Mouse (Mus musculus) embryonic facial prominence, embryonic 13.5 days (tissue): Measurements from ENCODE around the gene Pou6f1. TPM values are rescaled to one million over a fixed set of nuclear protein-coding genes. Genes with fewer than 3 reads are reported as not detected.

Source experiments
- ATAC-seq: fragments of 200-750 bp; cut with Nextera tagmentation; 2 replicates; pipeline ENCODE4 v1.8.0; 2017; ENCODE audit warnings: low read depth; ENCODE audit not compliant: insufficient number of reproducible peaks, insufficient read depth, low FRiP score, low TSS enrichment
- H3K27ac ChIP-seq: fragments of 300-500 bp; sonication (generic); 2 replicates; pipeline ENCODE4 v1.5.1; 2015; ENCODE audit warnings: moderate library complexity, mild to moderate bottlenecking, inconsistent platforms
- H3K27me3 ChIP-seq: fragments of 300-500 bp; sonication (generic); 2 replicates; pipeline ENCODE4 v1.6.1; 2015; ENCODE audit warnings: mild to moderate bottlenecking, inconsistent platforms
- H3K36me3 ChIP-seq: fragments of 300-500 bp; sonication (generic); 2 replicates; pipeline ENCODE4 v1.6.1; 2015; ENCODE audit warnings: mild to moderate bottlenecking, inconsistent platforms
- H3K4me1 ChIP-seq: fragments of 300-500 bp; sonication (generic); 2 replicates; pipeline ENCODE4 v1.6.1; 2015; ENCODE audit warnings: inconsistent platforms
- H3K4me2 ChIP-seq: fragments of 300-500 bp; sonication (generic); 2 replicates; pipeline ENCODE4 v1.6.1; 2015; ENCODE audit warnings: moderate library complexity, mild to moderate bottlenecking, inconsistent platforms
- H3K4me3 ChIP-seq: fragments of 300-500 bp; sonication (generic); 2 replicates; pipeline ENCODE4 v1.5.1; 2015; ENCODE audit warnings: mild to moderate bottlenecking, inconsistent platforms
- H3K9ac ChIP-seq: fragments of 300-500 bp; sonication (generic); 2 replicates; pipeline ENCODE4 v1.6.1; 2015; ENCODE audit warnings: mild to moderate bottlenecking, inconsistent platforms
- H3K9me3 ChIP-seq: fragments of 300-500 bp; sonication (generic); 2 replicates; pipeline ENCODE4 v1.6.1; 2016; ENCODE audit warnings: inconsistent platforms
- WGBS: fragments of 180-500 bp; shearing (Covaris S2); methylation state at CpG from one replicate; pipeline ENCODE4 v1.1.7; 2015; ENCODE audit warnings: mixed read lengths; 5-methylcytosine and 5-hydroxymethylcytosine counted together
- polyA plus RNA-seq: library from polyadenylated mRNA; unstranded; fragments of >200 nt; fragmentation: Nextera tagmentation; extraction: Ambion mirVana; gene quantifications from 2 replicates; pipeline ENCODE4 v1.2.1, GENCODE M21; 2015

The Pou6f1 gene
- polyA plus RNA-seq, 1 experiment from 2014 or later, result 14.4 TPM

- no peaks in the 10 kb centered on the region for H3K9me3 ChIP-seq
- peaks cover 14% of the 10 kb centered on the region for H3K4me1 ChIP-seq
- H3K27me3 ChIP-seq, result peaks cover 27% of the 10 kb centered on the region
- H3K4me3 ChIP-seq, result peak overlapping the region; percentile 77
- H3K4me2 ChIP-seq, result peak overlapping the region; percentile 93
- WGBS, result 26% methylated on average over 9 of the region's 9 CpGs
- no peaks in the 10 kb centered on the region for H3K36me3 ChIP-seq
- no peak overlapping the region for H3K27ac ChIP-seq
- no peak overlapping the region for H3K9ac ChIP-seq
- no peak for ATAC-seq
Measured at GRCm38 (mm10) chr15:100598287-100598882, 1.4 kb downstream of the Pou6f1 start.

- ATAC-seq, result no peak
- no peak overlapping the region for H3K4me3 ChIP-seq
- peaks cover 14% of the 10 kb centered on the region for H3K36me3 ChIP-seq
- H3K27ac ChIP-seq, result no peak overlapping the region
- 80% methylated on average over 6 of the region's 6 CpGs for WGBS
- no peaks in the 10 kb centered on the region for H3K27me3 ChIP-seq
- no peaks in the 10 kb centered on the region for H3K9me3 ChIP-seq
- no peak overlapping the region for H3K9ac ChIP-seq
- no peaks in the 10 kb centered on the region for H3K4me1 ChIP-seq
- H3K4me2 ChIP-seq, result no peak overlapping the region
Measured at GRCm38 (mm10) chr15:100592817-100593216, 7.0 kb downstream of the Pou6f1 start.

- WGBS, result 68% methylated on average over 8 of the region's 8 CpGs
- Histone ChIP-seq H3K4me3 (no peak overlapping the region), H3K4me2 (no peak overlapping the region), H3K9ac (no peak overlapping the region), H3K36me3 (peaks cover 34% of the 10 kb centered on the region), H3K9me3 (no peaks in the 10 kb centered on the region), H3K27ac (no peak overlapping the region), H3K27me3 (no peaks in the 10 kb centered on the region), H3K4me1 (no peaks in the 10 kb centered on the region)
- no peak for ATAC-seq
Measured at GRCm38 (mm10) chr15:100590436-100590835, 9.3 kb downstream of the Pou6f1 start.

- H3K4me1 ChIP-seq, result no peaks in the 10 kb centered on the region
- WGBS, result 73% methylated on average over 6 of the region's 6 CpGs
- H3K27me3 ChIP-seq, result no peaks in the 10 kb centered on the region
- H3K9me3 ChIP-seq, result no peaks in the 10 kb centered on the region
- ATAC-seq, result no peak
- no peak overlapping the region for H3K4me2 ChIP-seq
- H3K27ac ChIP-seq, result no peak overlapping the region
- no peak overlapping the region for H3K4me3 ChIP-seq
- H3K9ac ChIP-seq, result no peak overlapping the region
- peaks cover 42% of the 10 kb centered on the region for H3K36me3 ChIP-seq
Measured at GRCm38 (mm10) chr15:100588297-100588696, 11.5 kb downstream of the Pou6f1 start.

GRCm38 (mm10) chr15:100587166-100587565 lies 12.6 kb downstream of the Pou6f1 start:
- 80% methylated on average over 4 of the region's 4 CpGs for WGBS

GRCm38 (mm10) chr15:100585931-100586330 lies 13.9 kb downstream of the Pou6f1 start:
- Histone ChIP-seq H3K9ac (no peak overlapping the region), H3K4me1 (no peaks in the 10 kb centered on the region), H3K9me3 (no peaks in the 10 kb centered on the region), H3K4me2 (no peak overlapping the region), H3K27ac (no peak overlapping the region), H3K36me3 (peaks cover 42% of the 10 kb centered on the region), H3K27me3 (no peaks in the 10 kb centered on the region), H3K4me3 (no peak overlapping the region)
- ATAC-seq, result no peak
- 90% methylated on average over 16 of the region's 16 CpGs for WGBS

More at GRCm38 (mm10) chr15:100587166-100587565, 12.6 kb downstream of the Pou6f1 start:
- H3K27me3 ChIP-seq, result no peaks in the 10 kb centered on the region
- no peak overlapping the region for H3K9ac ChIP-seq
- no peak overlapping the region for H3K4me2 ChIP-seq
- ATAC-seq, result no peak
- H3K27ac ChIP-seq, result no peak overlapping the region
- H3K36me3 ChIP-seq, result peaks cover 50% of the 10 kb centered on the region
- no peaks in the 10 kb centered on the region for H3K4me1 ChIP-seq
- H3K4me3 ChIP-seq, result no peak overlapping the region
- no peaks in the 10 kb centered on the region for H3K9me3 ChIP-seq

GRCm38 (mm10) chr15:100580108-100580507 lies 19.7 kb downstream of the Pou6f1 start:
- no peaks in the 10 kb centered on the region for H3K9me3 ChIP-seq
- H3K27ac ChIP-seq, result no peak overlapping the region
- no peaks in the 10 kb centered on the region for H3K27me3 ChIP-seq
- ATAC-seq, result no peak
- H3K9ac ChIP-seq, result no peak overlapping the region
- no peaks in the 10 kb centered on the region for H3K4me1 ChIP-seq
- no peak overlapping the region for H3K4me2 ChIP-seq
- H3K4me3 ChIP-seq, result no peak overlapping the region
- peaks cover 40% of the 10 kb centered on the region for H3K36me3 ChIP-seq
- WGBS, result 86% methylated on average over 10 of the region's 10 CpGs

GRCm38 (mm10) chr15:100577972-100578371 lies 21.8 kb downstream of the Pou6f1 start:
- 75% methylated on average over 16 of the region's 16 CpGs for WGBS
- H3K36me3 ChIP-seq, result peaks cover 32% of the 10 kb centered on the region
- no peaks in the 10 kb centered on the region for H3K27me3 ChIP-seq
- H3K4me1 ChIP-seq, result peaks cover 20% of the 10 kb centered on the region
- H3K4me2 ChIP-seq, result no peak overlapping the region
- H3K9ac ChIP-seq, result no peak overlapping the region
- no peak for ATAC-seq
- no peak overlapping the region for H3K27ac ChIP-seq
- H3K9me3 ChIP-seq, result no peaks in the 10 kb centered on the region
- no peak overlapping the region for H3K4me3 ChIP-seq

GRCm38 (mm10) chr15:100576810-100577209 lies 23.0 kb downstream of the Pou6f1 start:
- Histone ChIP-seq H3K9me3 (no peaks in the 10 kb centered on the region), H3K27ac (no peak overlapping the region), H3K9ac (no peak overlapping the region), H3K4me3 (no peak overlapping the region), H3K4me1 (peaks cover 20% of the 10 kb centered on the region), H3K36me3 (peaks cover 27% of the 10 kb centered on the region), H3K4me2 (no peak overlapping the region), H3K27me3 (no peaks in the 10 kb centered on the region)
- ATAC-seq, result no peak
- 83% methylated on average over 6 of the region's 6 CpGs for WGBS

- peaks cover 27% of the 10 kb centered on the region for H3K36me3 ChIP-seq
- peaks cover 20% of the 10 kb centered on the region for H3K4me1 ChIP-seq
- WGBS, result 80% methylated on average over 6 of the region's 6 CpGs
- H3K4me3 ChIP-seq, result no peak overlapping the region
- H3K4me2 ChIP-seq, result no peak overlapping the region
- no peaks in the 10 kb centered on the region for H3K9me3 ChIP-seq
- no peaks in the 10 kb centered on the region for H3K27me3 ChIP-seq
- ATAC-seq, result no peak
- no peak overlapping the region for H3K9ac ChIP-seq
- H3K27ac ChIP-seq, result no peak overlapping the region
Measured at GRCm38 (mm10) chr15:100576392-100576791, 23.4 kb downstream of the Pou6f1 start.

GRCm38 (mm10) chr15:100575366-100575765 lies 24.4 kb downstream of the Pou6f1 start:
- no peak for ATAC-seq
- no peak overlapping the region for H3K27ac ChIP-seq
- no peak overlapping the region for H3K4me3 ChIP-seq
- peaks cover 22% of the 10 kb centered on the region for H3K36me3 ChIP-seq
- H3K9me3 ChIP-seq, result no peaks in the 10 kb centered on the region
- H3K4me2 ChIP-seq, result no peak overlapping the region
- H3K27me3 ChIP-seq, result no peaks in the 10 kb centered on the region
- H3K4me1 ChIP-seq, result peaks cover 20% of the 10 kb centered on the region
- no peak overlapping the region for H3K9ac ChIP-seq
- WGBS, result 90% methylated on average over 12 of the region's 12 CpGs

- H3K9me3 ChIP-seq, result no peaks in the 10 kb centered on the region
- no peak for ATAC-seq
- H3K36me3 ChIP-seq, result peaks cover 16% of the 10 kb centered on the region; the same call in 1 of the 2 replicates
- H3K27ac ChIP-seq, result peak overlapping the region; percentile 29
- H3K4me2 ChIP-seq, result no peak overlapping the region
- H3K27me3 ChIP-seq, result no peaks in the 10 kb centered on the region
- no peak overlapping the region for H3K4me3 ChIP-seq
- H3K4me1 ChIP-seq, result peaks cover 20% of the 10 kb centered on the region
- 81% methylated on average over 2 of the region's 2 CpGs for WGBS
- peak overlapping the region; percentile 1; the same call in 1 of the 2 replicates for H3K9ac ChIP-seq
Measured at GRCm38 (mm10) chr15:100574378-100574777, 25.4 kb downstream of the Pou6f1 start.
